Mouse (Mus musculus) left cerebral cortex, adult 9 months (tissue): Measurements from ENCODE around the gene Dapk1.
"Not testable (repeated sequence)": the region's sequence is repeated elsewhere in the genome, so short reads cannot be mapped to it uniquely, and the experiment has no call there.

Source experiments
- DNase-seq, 2 experiments: peaks; one replicate each; pipeline ENCODE4 v3.0.0; 2022; ENCODE audit warnings: low spot score in 2 of 2

Dapk1 gene

DNA sequence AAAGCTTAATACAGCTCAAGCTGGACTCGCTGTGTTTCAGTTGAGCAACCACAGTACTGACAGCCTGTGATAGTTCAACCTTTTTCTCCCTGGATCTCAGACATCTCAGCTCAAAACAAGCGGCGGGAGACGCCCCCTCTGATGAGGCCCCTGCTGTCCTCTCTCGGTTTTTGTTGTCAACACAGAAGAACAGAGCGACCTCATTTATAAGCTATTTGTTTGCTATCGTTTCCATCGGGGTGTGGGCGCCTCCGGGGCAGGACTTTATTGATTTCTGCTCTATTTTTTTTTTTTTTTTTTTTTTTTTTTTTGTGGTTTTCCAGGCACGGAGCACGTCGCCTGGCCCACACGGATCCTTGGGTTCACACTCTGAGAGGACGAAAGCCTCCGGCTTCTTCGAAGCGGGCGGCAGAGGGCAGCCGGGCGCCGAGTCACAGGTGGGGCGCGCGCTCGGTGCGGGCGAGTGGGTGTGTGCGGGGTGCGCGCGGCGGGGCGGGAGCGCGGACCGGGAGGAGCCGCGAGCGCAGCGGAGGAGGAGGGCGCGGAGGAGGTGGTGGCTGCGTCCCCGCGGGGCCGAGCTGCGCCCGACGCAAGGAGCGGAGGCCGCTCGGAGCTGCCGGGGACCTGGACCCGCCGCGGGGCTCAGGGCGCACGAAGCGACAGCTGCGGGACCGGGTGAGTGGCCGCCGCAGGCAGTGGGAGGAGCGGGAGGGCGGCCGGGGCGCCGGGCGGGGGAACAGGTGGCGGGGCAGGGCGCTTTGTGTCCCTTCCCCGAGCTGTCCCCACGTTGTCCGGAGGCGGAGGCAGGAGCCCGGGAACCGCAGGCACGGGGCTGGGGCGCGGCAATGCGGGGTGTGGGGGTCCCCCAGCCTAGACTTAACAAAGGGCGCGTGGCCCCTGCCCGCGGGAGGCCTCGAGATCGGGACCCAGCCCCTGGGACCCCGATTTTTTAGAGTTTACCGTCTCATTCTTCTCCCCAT, at the start of gene Dapk1:
TSS of gene Dapk1 (plus strand) at position 512 of the 980 bp plus-strand sequence.
- peak; percentile 71 to 81 for DNase-seq

GRCm38 (mm10) chr13:60553326-60553725, 48.4 kb upstream of the Dapk1 start:
- no peak for DNase-seq

- DNase-seq, result no peak
Measured at GRCm38 (mm10) chr13:60556476-60556875, 45.3 kb upstream of the Dapk1 start.

DNA sequence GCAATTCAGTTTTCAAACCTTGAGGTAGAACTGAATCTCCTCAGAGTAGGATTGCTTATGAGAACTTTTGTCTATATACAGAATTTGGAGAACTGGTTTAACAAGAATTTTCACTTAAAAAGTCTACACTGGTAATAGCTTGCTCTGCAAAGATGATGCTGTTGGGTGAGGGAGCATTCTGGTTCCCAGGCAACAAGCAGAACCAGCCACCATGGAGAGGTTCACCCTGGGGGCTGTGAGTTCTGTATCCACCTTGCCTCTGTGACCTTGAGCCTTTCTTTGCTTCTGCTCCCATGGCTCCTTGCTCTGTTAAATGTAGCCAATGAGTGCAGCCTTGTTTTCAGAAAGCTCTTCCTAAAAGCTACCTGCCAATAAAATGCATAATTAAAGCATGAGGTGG, 44.8 kb upstream of the Dapk1 start:
- DNase-seq, result no peak

- peak; percentile 15 to 25 for DNase-seq
Measured at GRCm38 (mm10) chr13:60564303-60564702, 37.4 kb upstream of the Dapk1 start.

- DNase-seq, result no peak
Measured at GRCm38 (mm10) chr13:60568934-60569548, 32.7 kb upstream of the Dapk1 start.

DNA sequence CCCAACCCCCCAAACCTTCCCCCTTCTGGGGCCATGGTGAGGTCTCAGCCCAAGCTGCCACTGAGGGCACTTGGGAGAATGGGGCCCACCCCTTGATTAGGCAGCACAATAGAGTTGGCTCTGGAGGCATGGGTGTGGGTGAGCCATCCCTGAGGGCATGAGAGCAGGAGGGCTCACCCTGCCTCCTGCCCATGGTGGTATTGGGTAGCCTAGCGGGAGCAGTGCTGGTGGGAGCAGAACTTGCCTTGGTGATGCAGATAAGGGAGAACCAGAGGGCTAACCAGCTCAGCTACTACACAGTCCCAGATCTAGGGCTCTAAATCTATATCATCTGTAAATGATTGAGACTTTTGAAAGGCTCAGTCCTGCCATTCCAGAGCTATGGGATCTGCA, 32.2 kb upstream of the Dapk1 start:
- no peak for DNase-seq

GRCm38 (mm10) chr13:60573541-60573940, 28.2 kb upstream of the Dapk1 start:
- no peak for DNase-seq

- peak in 1 of 2 experiments; percentile 11 for DNase-seq
Measured at GRCm38 (mm10) chr13:60573971-60574370, 27.8 kb upstream of the Dapk1 start.

GRCm38 (mm10) chr13:60578541-60578940, 23.2 kb upstream of the Dapk1 start:
- no peak for DNase-seq

GRCm38 (mm10) chr13:60594866-60595265, 6.9 kb upstream of the Dapk1 start:
- DNase-seq, result no peak

- no peak for DNase-seq
Measured at GRCm38 (mm10) chr13:60595519-60595918, 6.2 kb upstream of the Dapk1 start.

GRCm38 (mm10) chr13:60602416-60603251, 887 bp downstream of the Dapk1 start:
- peak in 1 of 2 experiments; percentile 33 for DNase-seq

GRCm38 (mm10) chr13:60603252-60603562, 1.5 kb downstream of the Dapk1 start:
- DNase-seq, result no peak

DNA sequence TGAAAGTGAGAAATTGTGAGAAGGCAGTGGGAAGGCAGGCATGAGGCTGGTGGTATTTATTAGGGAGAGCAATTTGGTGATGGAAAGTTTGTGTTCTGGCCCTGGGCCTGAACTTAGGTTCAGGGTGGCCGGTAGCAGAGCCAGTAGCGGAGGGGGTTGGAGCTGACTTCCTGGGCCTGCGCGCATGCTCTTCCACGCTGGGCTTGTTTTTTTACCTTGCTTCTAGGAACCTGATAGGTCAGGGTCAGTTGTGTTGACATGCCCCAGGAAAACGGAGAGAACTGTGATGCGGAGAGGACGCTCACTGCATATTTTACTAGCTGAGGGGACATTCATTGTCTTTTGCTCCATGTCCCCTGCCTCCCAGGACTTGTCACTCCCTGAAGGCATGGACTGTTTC, 5.7 kb downstream of the Dapk1 start:
- no peak for DNase-seq

- DNase-seq, result no peak
Measured at GRCm38 (mm10) chr13:60608411-60609046, 6.8 kb downstream of the Dapk1 start.

GRCm38 (mm10) chr13:60609234-60609633, 7.5 kb downstream of the Dapk1 start:
- DNase-seq, result no peak

GRCm38 (mm10) chr13:60610558-60610957, 8.8 kb downstream of the Dapk1 start:
- DNase-seq, result no peak

GRCm38 (mm10) chr13:60610971-60611370, 9.2 kb downstream of the Dapk1 start:
- DNase-seq, result not testable (repeated sequence)

GRCm38 (mm10) chr13:60612160-60612559, 10.4 kb downstream of the Dapk1 start:
- DNase-seq, result no peak

DNA sequence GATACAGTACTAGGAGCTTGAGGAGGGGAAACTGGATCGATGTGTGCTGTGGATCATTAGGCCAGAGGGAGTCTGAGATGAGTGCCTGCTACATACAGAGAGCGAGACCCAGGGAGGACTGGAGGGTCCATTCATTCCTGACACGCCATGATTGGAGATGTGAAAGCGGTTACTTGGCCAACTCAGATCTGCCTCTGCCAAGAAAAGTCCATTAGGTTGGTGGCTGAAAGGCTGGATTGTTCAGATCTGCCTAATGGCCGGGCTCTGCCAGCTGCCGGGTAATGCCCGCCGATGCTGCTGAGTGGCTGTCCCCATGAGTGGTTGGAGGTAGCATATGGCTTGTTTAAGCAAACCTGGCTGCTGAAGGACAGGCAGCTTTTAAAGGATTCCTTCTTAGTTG, 12.4 kb downstream of the Dapk1 start:
- DNase-seq, result peak in 1 of 2 experiments; percentile 55
